Mouse (Mus musculus): ENCODE measurements around the gene Appl2. TPM values are rescaled to one million over a fixed set of nuclear protein-coding genes. Genes with fewer than 3 reads are reported as not detected.
A peak's percentile ranks its signal among the peaks of the same experiment; 100 is the strongest.

Gene Appl2
- polyA plus RNA-seq, 1 experiment: 30.5 TPM

- TF ChIP-seq POLR2A (IDR thresholded peaks at IDR 0.05; ENCODE audit: low read depth, low read length) (no peak), CTCF (IDR thresholded peaks at IDR 0.05; ENCODE audit: borderline replicate concordance, insufficient read depth, low read length) (no peak)
- Histone ChIP-seq H3K27ac (ENCODE audit: insufficient read depth, low read length) (no peak overlapping the region), H3K4me1 (ENCODE audit: control insufficient read depth, insufficient read depth, low read length) (no peaks in the 10 kb centered on the region), H3K4me3 (ENCODE audit: insufficient read depth, low read length) (no peak overlapping the region)
These were observed 29.6 kb downstream of the Appl2 start for GRCm38 (mm10) chr10:83618819-83619440.

DNA sequence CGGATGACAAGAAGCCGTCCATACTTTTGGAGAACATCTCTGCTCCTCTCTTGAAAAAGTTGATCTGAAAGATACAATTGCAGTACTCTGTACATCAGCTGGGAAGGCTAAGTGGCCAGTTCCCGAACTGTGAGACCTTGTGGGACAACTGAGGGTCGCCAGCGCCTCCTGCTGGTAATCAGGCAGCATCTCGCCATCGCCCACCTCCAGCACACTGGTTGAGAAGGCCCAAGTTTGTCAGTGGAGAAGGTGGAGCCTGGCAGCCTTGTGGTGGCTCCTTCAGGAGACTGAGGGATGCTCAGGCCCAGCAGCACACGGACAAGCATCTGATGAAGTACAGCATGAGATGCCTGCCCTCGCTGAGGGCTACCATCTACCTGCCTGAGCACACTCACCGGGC lies 31.2 kb downstream of the Appl2 start:
- TF ChIP-seq POLR2A (IDR thresholded peaks at IDR 0.05; ENCODE audit: low read depth, low read length): no peak
- peak; percentile 67; the same call in 1 of the 2 replicates for TF ChIP-seq CTCF (IDR thresholded peaks at IDR 0.05; ENCODE audit: borderline replicate concordance, insufficient read depth, low read length)
- Histone ChIP-seq H3K4me3 (ENCODE audit: insufficient read depth, low read length) (no peak overlapping the region), H3K4me1 (ENCODE audit: control insufficient read depth, insufficient read depth, low read length) (no peaks in the 10 kb centered on the region), H3K27ac (ENCODE audit: insufficient read depth, low read length) (no peak overlapping the region)

DNA sequence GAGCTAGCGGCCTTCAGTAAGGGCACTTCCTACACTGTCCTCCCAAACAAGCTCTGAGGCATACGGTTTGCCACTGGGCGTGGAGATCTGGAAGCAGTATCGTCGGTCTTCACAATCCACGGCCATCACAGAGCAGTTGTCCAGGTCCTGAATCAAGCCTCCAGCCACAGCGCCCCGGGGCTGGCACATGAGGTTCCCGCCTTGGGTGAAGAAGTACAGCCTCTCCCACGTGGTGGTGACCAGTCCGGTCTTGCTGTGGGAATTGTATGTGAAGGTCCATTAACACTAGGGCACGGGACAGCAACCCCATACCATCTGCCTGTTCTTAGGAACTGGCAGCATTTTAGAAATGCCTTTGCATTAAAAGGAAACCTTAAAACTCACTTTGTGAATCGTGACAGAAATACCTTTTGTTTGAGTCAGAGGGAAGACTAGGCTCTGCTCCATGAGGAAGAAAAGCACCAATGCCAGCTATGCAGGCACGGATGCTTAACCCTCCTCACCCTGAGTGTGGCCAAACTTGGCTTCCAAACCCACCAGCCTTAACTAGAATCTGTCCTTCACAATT lies 35.8 kb downstream of the Appl2 start:
- no peak overlapping the region for H3K4me3 ChIP-seq (ENCODE audit: insufficient read depth, low read length)
- H3K27ac ChIP-seq (ENCODE audit: insufficient read depth, low read length): no peak overlapping the region
- TF ChIP-seq POLR2A (IDR thresholded peaks at IDR 0.05; ENCODE audit: low read depth, low read length): no peak
- TF ChIP-seq CTCF (IDR thresholded peaks at IDR 0.05; ENCODE audit: borderline replicate concordance, insufficient read depth, low read length): no peak
- H3K4me1 ChIP-seq (ENCODE audit: control insufficient read depth, insufficient read depth, low read length): no peaks in the 10 kb centered on the region

GRCm38 (mm10) chr10:83611863-83612262 lies 36.7 kb downstream of the Appl2 start:
- TF ChIP-seq CTCF (IDR thresholded peaks at IDR 0.05; ENCODE audit: borderline replicate concordance, insufficient read depth, low read length) (no peak), POLR2A (IDR thresholded peaks at IDR 0.05; ENCODE audit: low read depth, low read length) (no peak)
- Histone ChIP-seq H3K27ac (ENCODE audit: insufficient read depth, low read length) (no peak overlapping the region), H3K4me3 (ENCODE audit: insufficient read depth, low read length) (no peak overlapping the region), H3K4me1 (ENCODE audit: control insufficient read depth, insufficient read depth, low read length) (no peaks in the 10 kb centered on the region)

- Histone ChIP-seq H3K4me1 (ENCODE audit: control insufficient read depth, insufficient read depth, low read length) (no peaks in the 10 kb centered on the region), H3K27ac (ENCODE audit: insufficient read depth, low read length) (no peak overlapping the region), H3K4me3 (ENCODE audit: insufficient read depth, low read length) (no peak overlapping the region)
- TF ChIP-seq CTCF (IDR thresholded peaks at IDR 0.05; ENCODE audit: borderline replicate concordance, insufficient read depth, low read length): no peak
- TF ChIP-seq POLR2A (IDR thresholded peaks at IDR 0.05; ENCODE audit: low read depth, low read length): no peak
These were observed 38.0 kb downstream of the Appl2 start for GRCm38 (mm10) chr10:83610518-83610917.

GRCm38 (mm10) chr10:83608596-83608995 lies 39.9 kb downstream of the Appl2 start:
- Histone ChIP-seq H3K4me3 (ENCODE audit: insufficient read depth, low read length) (no peak overlapping the region), H3K4me1 (ENCODE audit: control insufficient read depth, insufficient read depth, low read length) (no peaks in the 10 kb centered on the region), H3K27ac (ENCODE audit: insufficient read depth, low read length) (no peak overlapping the region)
- TF ChIP-seq POLR2A (IDR thresholded peaks at IDR 0.05; ENCODE audit: low read depth, low read length): no peak
- TF ChIP-seq CTCF (IDR thresholded peaks at IDR 0.05; ENCODE audit: borderline replicate concordance, insufficient read depth, low read length): no peak

- H3K4me3 ChIP-seq (ENCODE audit: insufficient read depth, low read length): no peak overlapping the region
These were observed 41.4 kb downstream of the Appl2 start for GRCm38 (mm10) chr10:83607111-83607510.

GRCm38 (mm10) chr10:83605637-83606183 lies 42.8 kb downstream of the Appl2 start:
- Histone ChIP-seq H3K27ac (ENCODE audit: insufficient read depth, low read length) (no peak overlapping the region), H3K4me1 (ENCODE audit: control insufficient read depth, insufficient read depth, low read length) (no peaks in the 10 kb centered on the region), H3K4me3 (ENCODE audit: insufficient read depth, low read length) (no peak overlapping the region)
- no peak for TF ChIP-seq POLR2A (IDR thresholded peaks at IDR 0.05; ENCODE audit: low read depth, low read length)
- no peak for TF ChIP-seq CTCF (IDR thresholded peaks at IDR 0.05; ENCODE audit: borderline replicate concordance, insufficient read depth, low read length)

More at GRCm38 (mm10) chr10:83607111-83607510, 41.4 kb downstream of the Appl2 start:
- TF ChIP-seq POLR2A (IDR thresholded peaks at IDR 0.05; ENCODE audit: low read depth, low read length) (no peak), CTCF (IDR thresholded peaks at IDR 0.05; ENCODE audit: borderline replicate concordance, insufficient read depth, low read length) (no peak)
- no peak overlapping the region for H3K27ac ChIP-seq (ENCODE audit: insufficient read depth, low read length)
- H3K4me1 ChIP-seq (ENCODE audit: control insufficient read depth, insufficient read depth, low read length): no peaks in the 10 kb centered on the region

DNA sequence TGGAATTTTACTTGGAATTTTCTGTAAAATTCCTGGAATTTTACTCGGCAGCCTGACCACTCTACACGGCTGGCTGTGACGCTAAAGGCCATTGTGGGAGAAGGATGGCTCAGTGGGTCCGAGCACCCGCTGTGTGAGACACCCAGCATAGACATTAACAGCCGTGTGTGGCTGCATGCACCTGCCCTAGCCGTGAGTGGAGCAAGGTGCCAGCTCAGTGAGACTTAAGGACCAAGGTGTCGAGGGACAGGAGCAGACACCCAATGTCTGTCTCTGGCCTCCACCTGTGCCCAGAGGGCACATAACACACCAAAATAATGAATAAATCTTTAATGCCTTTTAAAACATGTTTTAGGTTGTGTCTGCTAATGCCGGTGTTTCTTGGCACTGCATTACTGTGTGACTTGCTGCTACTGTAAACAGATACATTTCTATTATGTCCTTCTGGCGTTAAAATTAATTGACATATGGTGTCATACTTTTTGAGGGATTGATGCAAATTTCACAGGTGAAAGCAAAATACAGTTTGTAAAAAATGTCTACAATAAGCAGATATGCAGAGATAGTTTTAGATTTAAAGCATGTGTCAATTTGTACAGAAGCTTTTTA lies 44.5 kb downstream of the Appl2 start:
- Histone ChIP-seq H3K4me1 (ENCODE audit: control insufficient read depth, insufficient read depth, low read length) (no peaks in the 10 kb centered on the region), H3K27ac (ENCODE audit: insufficient read depth, low read length) (no peak overlapping the region)

GRCm38 (mm10) chr10:83600650-83601049 lies 47.9 kb downstream of the Appl2 start:
- Histone ChIP-seq H3K4me1 (ENCODE audit: control insufficient read depth, insufficient read depth, low read length) (no peaks in the 10 kb centered on the region), H3K4me3 (ENCODE audit: insufficient read depth, low read length) (no peak overlapping the region), H3K27ac (ENCODE audit: insufficient read depth, low read length) (no peak overlapping the region)
- TF ChIP-seq CTCF (IDR thresholded peaks at IDR 0.05; ENCODE audit: borderline replicate concordance, insufficient read depth, low read length) (no peak), POLR2A (IDR thresholded peaks at IDR 0.05; ENCODE audit: low read depth, low read length) (no peak)

More for the DNA sequence above, 44.5 kb downstream of the Appl2 start:
- TF ChIP-seq POLR2A (IDR thresholded peaks at IDR 0.05; ENCODE audit: low read depth, low read length): no peak
- no peak for TF ChIP-seq CTCF (IDR thresholded peaks at IDR 0.05; ENCODE audit: borderline replicate concordance, insufficient read depth, low read length)
- H3K4me3 ChIP-seq (ENCODE audit: insufficient read depth, low read length): no peak overlapping the region

Measured in embryonic fibroblast, embryonic 13.5 days (primary cell).